Mouse (Mus musculus) liver, embryonic 11.5 days (tissue): ENCODE results near the gene Mrm3. TPM values are rescaled to one million over a fixed set of nuclear protein-coding genes. Genes with fewer than 3 reads are reported as not detected.

ENCODE experiments used
- ATAC-seq: fragments of 200-750 bp; cut with Nextera tagmentation; replicated peaks from 2 replicates; pipeline ENCODE4 v1.8.0; 2017; ENCODE audit warnings: moderate number of reproducible peaks, mild to moderate bottlenecking, moderate TSS enrichment, moderate library complexity; ENCODE audit not compliant: low FRiP score
- DNase-seq: peaks from one replicate; pipeline ENCODE4 v3.0.0-alpha.2; 2017; ENCODE audit warnings: low spot score
- H3K27ac ChIP-seq: fragments of 300-500 bp; sonication (generic); 2 replicates; pipeline ENCODE4 v1.5.1; 2014; ENCODE audit warnings: mild to moderate bottlenecking, low read depth, low read length, control low read depth
- H3K27me3 ChIP-seq: fragments of 300-500 bp; sonication (generic); replicated peaks from 2 replicates; pipeline ENCODE4 v1.6.1; 2014; ENCODE audit warnings: low read length, mixed read lengths; ENCODE audit not compliant: control insufficient read depth, insufficient read depth
- H3K36me3 ChIP-seq: fragments of 300-500 bp; sonication (generic); 2 replicates; pipeline ENCODE4 v1.6.1; 2014; ENCODE audit warnings: mild to moderate bottlenecking, low read length, moderate library complexity, mixed read lengths; ENCODE audit not compliant: control insufficient read depth, insufficient read depth
- H3K4me1 ChIP-seq: fragments of 300-500 bp; sonication (generic); replicated peaks from 2 replicates; pipeline ENCODE4 v1.6.1; 2014; ENCODE audit warnings: low read length, mixed read lengths; ENCODE audit not compliant: control insufficient read depth, insufficient read depth
- H3K4me2 ChIP-seq: fragments of 300-500 bp; sonication (generic); 2 replicates; pipeline ENCODE4 v1.6.1; 2014; ENCODE audit warnings: mild to moderate bottlenecking, control low read depth, moderate library complexity
- H3K4me3 ChIP-seq: fragments of 300-500 bp; sonication (generic); 2 replicates; pipeline ENCODE4 v1.5.1; 2014; ENCODE audit warnings: low read depth, low read length, control low read depth
- H3K9ac ChIP-seq: fragments of 300-500 bp; sonication (generic); 2 replicates; pipeline ENCODE4 v1.6.1; 2014; ENCODE audit warnings: low read depth, low read length, control low read depth
- H3K9me3 ChIP-seq: fragments of 300-500 bp; sonication (generic); 2 replicates; pipeline ENCODE4 v1.6.1; 2016; ENCODE audit warnings: low read length, inconsistent platforms, mixed read lengths; ENCODE audit not compliant: control insufficient read depth
- WGBS: fragments of 180-500 bp; shearing (Covaris S2); extraction: QIAGEN DNeasy Blood & Tissue Kit; methylation state at CpG from one replicate; pipeline ENCODE4 v1.1.7; 2014; 5-methylcytosine and 5-hydroxymethylcytosine counted together
- polyA plus RNA-seq: library from polyadenylated mRNA; unstranded; fragments of >200 nt; fragmentation: Nextera tagmentation; extraction: Ambion mirVana; gene quantifications from 2 replicates; pipeline ENCODE4 v1.2.1, GENCODE M21; 2014

Gene Mrm3
- polyA plus RNA-seq, 1 experiment from 2014 or later = 36.3 TPM

GRCm38 (mm10) chr11:76257386-76257785 is 13.9 kb downstream of the Mrm3 start:
- WGBS = 67% methylated on average over 4 of the region's 4 CpGs
- Histone ChIP-seq H3K4me1 (no peaks in the 10 kb centered on the region), H3K4me3 (no peak overlapping the region), H3K27me3 (no peaks in the 10 kb centered on the region), H3K9me3 (no peaks in the 10 kb centered on the region), H3K9ac (no peak overlapping the region), H3K4me2 (no peak overlapping the region), H3K36me3 (no peaks in the 10 kb centered on the region), H3K27ac (no peak overlapping the region)
- DNase-seq = no peak
- ATAC-seq = no peak

- DNase-seq (no peak), ATAC-seq (no peak)
- Histone ChIP-seq H3K27me3 (no peaks in the 10 kb centered on the region), H3K9me3 (no peaks in the 10 kb centered on the region), H3K4me3 (no peak overlapping the region), H3K27ac (no peak overlapping the region), H3K4me1 (no peaks in the 10 kb centered on the region), H3K4me2 (no peak overlapping the region), H3K36me3 (no peaks in the 10 kb centered on the region), H3K9ac (no peak overlapping the region)
- 70% methylated on average over 6 of the region's 6 CpGs for WGBS
These were observed 15.0 kb downstream of the Mrm3 start for GRCm38 (mm10) chr11:76258511-76258910.

GRCm38 (mm10) chr11:76260208-76261050 is 16.9 kb downstream of the Mrm3 start:
- H3K27me3 ChIP-seq = no peaks in the 10 kb centered on the region
- DNase-seq = no peak
- H3K4me1 ChIP-seq = no peaks in the 10 kb centered on the region
- H3K36me3 ChIP-seq = no peaks in the 10 kb centered on the region
- no peak overlapping the region for H3K4me3 ChIP-seq
- no peak overlapping the region for H3K4me2 ChIP-seq
- ATAC-seq = no peak
- H3K9ac ChIP-seq = no peak overlapping the region
- WGBS = 82% methylated on average over 10 of the region's 10 CpGs
- no peak overlapping the region for H3K27ac ChIP-seq
- no peaks in the 10 kb centered on the region for H3K9me3 ChIP-seq

- ATAC-seq = no peak
- 44% methylated on average over 12 of the region's 12 CpGs for WGBS
- H3K36me3 ChIP-seq = no peaks in the 10 kb centered on the region
- H3K9me3 ChIP-seq = no peaks in the 10 kb centered on the region
- H3K9ac ChIP-seq = no peak overlapping the region
- H3K27ac ChIP-seq = no peak overlapping the region
- H3K4me1 ChIP-seq = no peaks in the 10 kb centered on the region; the same call in 1 of the 2 replicates
- H3K4me2 ChIP-seq = no peak overlapping the region
- no peak for DNase-seq
- no peak overlapping the region for H3K4me3 ChIP-seq
- no peaks in the 10 kb centered on the region for H3K27me3 ChIP-seq
These were observed 17.7 kb downstream of the Mrm3 start for GRCm38 (mm10) chr11:76261224-76261623.

GRCm38 (mm10) chr11:76262611-76263351 is 19.3 kb downstream of the Mrm3 start:
- Histone ChIP-seq H3K36me3 (no peaks in the 10 kb centered on the region), H3K4me3 (no peak overlapping the region), H3K4me1 (no peaks in the 10 kb centered on the region; the same call in 1 of the 2 replicates), H3K27ac (no peak overlapping the region), H3K9ac (no peak overlapping the region), H3K27me3 (no peaks in the 10 kb centered on the region), H3K9me3 (no peaks in the 10 kb centered on the region), H3K4me2 (no peak overlapping the region)
- no peak for DNase-seq
- ATAC-seq = no peak
- 40% methylated on average over 19 of the region's 19 CpGs for WGBS

- Histone ChIP-seq H3K9me3 (no peaks in the 10 kb centered on the region), H3K4me3 (no peak overlapping the region), H3K4me2 (no peak overlapping the region), H3K4me1 (no peaks in the 10 kb centered on the region; the same call in 1 of the 2 replicates), H3K27ac (no peak overlapping the region), H3K36me3 (no peaks in the 10 kb centered on the region), H3K9ac (no peak overlapping the region), H3K27me3 (no peaks in the 10 kb centered on the region)
- ATAC-seq = no peak
- no peak for DNase-seq
- 64% methylated on average over 7 of the region's 7 CpGs for WGBS
These were observed 24.0 kb downstream of the Mrm3 start for GRCm38 (mm10) chr11:76267550-76267949.

GRCm38 (mm10) chr11:76268001-76268459 is 24.5 kb downstream of the Mrm3 start:
- no peak overlapping the region for H3K4me3 ChIP-seq
- 68% methylated on average over 5 of the region's 5 CpGs for WGBS
- no peaks in the 10 kb centered on the region; the same call in 1 of the 2 replicates for H3K4me1 ChIP-seq
- no peaks in the 10 kb centered on the region for H3K27me3 ChIP-seq
- H3K9me3 ChIP-seq = no peaks in the 10 kb centered on the region
- no peak overlapping the region for H3K4me2 ChIP-seq
- no peak overlapping the region for H3K27ac ChIP-seq
- no peak for DNase-seq
- no peak overlapping the region for H3K9ac ChIP-seq
- no peak for ATAC-seq
- H3K36me3 ChIP-seq = no peaks in the 10 kb centered on the region

GRCm38 (mm10) chr11:76268521-76269065 is 25.1 kb downstream of the Mrm3 start:
- H3K4me1 ChIP-seq = no peaks in the 10 kb centered on the region; the same call in 1 of the 2 replicates
- H3K27ac ChIP-seq = no peak overlapping the region
- no peak overlapping the region for H3K9ac ChIP-seq
- no peaks in the 10 kb centered on the region for H3K9me3 ChIP-seq
- H3K4me3 ChIP-seq = no peak overlapping the region
- no peak for ATAC-seq
- WGBS = 78% methylated on average over 6 of the region's 6 CpGs
- no peaks in the 10 kb centered on the region for H3K36me3 ChIP-seq
- no peak for DNase-seq
- no peaks in the 10 kb centered on the region for H3K27me3 ChIP-seq
- no peak overlapping the region for H3K4me2 ChIP-seq
